Mouse (Mus musculus) CH12.LX (cell line): ENCODE measurements at regions not wholly inside any gene's neighbourhood (a gene's known extent, or its start where the extent isn't known, plus 50 kb on each side); places are given as distances from the start of the nearest gene placed in this dataset.

Experiments used
- DNase-seq: peaks from one replicate; pipeline ENCODE4 v3.0.0-alpha.2; 2013; ENCODE audit errors: extremely low read depth
- H3K27ac ChIP-seq: 2 replicates; pipeline ENCODE4 v1.5.1; 2012; ENCODE audit warnings: low read depth, mild to moderate bottlenecking, control low read depth, moderate library complexity; ENCODE audit not compliant: insufficient read depth
- H3K27me3 ChIP-seq: replicated peaks from 2 replicates; pipeline ENCODE3; 2012; ENCODE audit warnings: inconsistent platforms
- H3K36me3 ChIP-seq, 2 experiments: replicated peaks in 1 of 2; 2 replicates each; pipeline versions ENCODE3 to v1.6.1; 2012; ENCODE audit warnings: inconsistent platforms in 1 of 2, low read length in 1 of 2, mild to moderate bottlenecking in 1 of 2, mixed read lengths in 1 of 2, moderate library complexity in 1 of 2; ENCODE audit not compliant: control insufficient read depth in 1 of 2, insufficient read depth in 1 of 2
- H3K4me1 ChIP-seq, 2 experiments: 2 replicates each; pipeline ENCODE4 v1.6.1; 2012; ENCODE audit warnings: inconsistent platforms in 1 of 2, moderate library complexity in 1 of 2; ENCODE audit not compliant: insufficient read depth in 2 of 2, control insufficient read depth in 1 of 2
- H3K4me2 ChIP-seq: 2 replicates; pipeline ENCODE4 v1.6.1; 2012; ENCODE audit warnings: low read depth, mild to moderate bottlenecking, control low read depth; ENCODE audit not compliant: poor library complexity, insufficient read depth, severe bottlenecking
- H3K4me3 ChIP-seq, 3 experiments: fragments of 150-350 bp in 1 of 3; sonication (generic) in 1 of 3; replicated peaks in 1 of 3; 2 replicates each; pipeline versions ENCODE3 to v1.5.1; 2011 to 2012; ENCODE audit warnings: low read depth in 2 of 3, low read length in 2 of 3, mild to moderate bottlenecking in 2 of 3, moderate library complexity in 2 of 3, control low read depth in 1 of 3, improper control_type of control experiment in 1 of 3, inconsistent platforms in 1 of 3, mixed read lengths in 1 of 3; ENCODE audit not compliant: poor library complexity in 1 of 3
- H3K79me2 ChIP-seq: replicated peaks from 2 replicates; pipeline ENCODE4 v1.6.1; 2012; ENCODE audit warnings: mild to moderate bottlenecking, moderate library complexity; ENCODE audit not compliant: control insufficient read depth, poor library complexity, insufficient read depth, severe bottlenecking; ENCODE audit errors: extremely low read depth
- H3K9ac ChIP-seq: 2 replicates; pipeline ENCODE4 v1.6.1; 2012; ENCODE audit warnings: low read depth, mild to moderate bottlenecking, control low read depth, moderate library complexity; ENCODE audit not compliant: insufficient read depth
- H3K9me3 ChIP-seq: replicated peaks from 2 replicates; pipeline ENCODE3; 2012; ENCODE audit warnings: low read length, inconsistent platforms, mixed read lengths
- BHLHE40 ChIP-seq: IDR thresholded peaks from 2 replicates; pipeline ENCODE4 v1.6.1; 2011; ENCODE audit warnings: mild to moderate bottlenecking, low read depth, low read length, improper control_type of control experiment
- CHD2 ChIP-seq: IDR thresholded peaks from 2 replicates; pipeline ENCODE4 v1.6.1; 2011; ENCODE audit warnings: low read length, improper control_type of control experiment
- E2F4 ChIP-seq: IDR thresholded peaks from 2 replicates; pipeline ENCODE4 v1.6.1; 2011; ENCODE audit warnings: low read depth, low read length, improper control_type of control experiment; ENCODE audit not compliant: insufficient replicate concordance
- GABPA ChIP-seq: IDR thresholded peaks from 2 replicates; pipeline ENCODE4 v1.6.1; 2012; ENCODE audit warnings: low read depth, low read length, improper control_type of control experiment, inconsistent platforms; ENCODE audit not compliant: insufficient replicate concordance
- HCFC1 ChIP-seq: IDR thresholded peaks from 2 replicates; pipeline ENCODE4 v1.6.1; 2012; ENCODE audit warnings: low read depth, mild to moderate bottlenecking, inconsistent platforms, low read length, improper control_type of control experiment
- IRF4 ChIP-seq: IDR thresholded peaks from 2 replicates; pipeline ENCODE4 v1.6.1; 2014; ENCODE audit warnings: low read depth, mild to moderate bottlenecking, inconsistent platforms, low read length, improper control_type of control experiment
- JUND ChIP-seq: conservative IDR thresholded peaks from 2 replicates; pipeline ENCODE4 v1.6.1; 2011; ENCODE audit warnings: low read depth, low read length, improper control_type of control experiment
- KAT2A ChIP-seq: IDR thresholded peaks from 2 replicates; pipeline ENCODE4 v1.6.1; 2012; ENCODE audit warnings: low read length, improper control_type of control experiment, inconsistent platforms; ENCODE audit not compliant: insufficient replicate concordance
- MAFK ChIP-seq: IDR thresholded peaks from 2 replicates; pipeline ENCODE4 v1.6.1; 2011; ENCODE audit warnings: low read length, improper control_type of control experiment; ENCODE audit not compliant: insufficient replicate concordance
- MAZ ChIP-seq: IDR thresholded peaks from 2 replicates; pipeline ENCODE4 v1.6.1; 2012; ENCODE audit warnings: low read depth, mild to moderate bottlenecking, inconsistent platforms, low read length, improper control_type of control experiment, moderate library complexity
- MEF2A ChIP-seq: IDR thresholded peaks from 2 replicates; pipeline ENCODE4 v1.6.1; 2014; ENCODE audit warnings: low read depth, mild to moderate bottlenecking, inconsistent platforms, low read length, improper control_type of control experiment, borderline replicate concordance
- MYC ChIP-seq: IDR thresholded peaks from 2 replicates; pipeline ENCODE4 v1.6.1; 2011; ENCODE audit warnings: low read depth, mild to moderate bottlenecking, improper control_type of control experiment, low read length
- POLR2A ChIP-seq: IDR thresholded peaks from 2 replicates; pipeline ENCODE4 v1.6.1; 2011; ENCODE audit warnings: low read depth, mild to moderate bottlenecking, improper control_type of control experiment, low read length
- POLR2AphosphoS2 ChIP-seq: IDR thresholded peaks from 2 replicates; pipeline ENCODE4 v1.6.1; 2011; ENCODE audit warnings: low read depth, low read length, improper control_type of control experiment
- RAD21 ChIP-seq: IDR thresholded peaks from 2 replicates; pipeline ENCODE4 v1.6.1; 2011; ENCODE audit warnings: low read depth, mild to moderate bottlenecking, low read length, improper control_type of control experiment, moderate library complexity
- RCOR1 ChIP-seq: conservative IDR thresholded peaks from 2 replicates; pipeline ENCODE4 v1.6.1; 2012; ENCODE audit warnings: low read depth, mild to moderate bottlenecking, inconsistent platforms, low read length, improper control_type of control experiment
- SMC3 ChIP-seq: IDR thresholded peaks from 2 replicates; pipeline ENCODE4 v1.6.1; 2011; ENCODE audit warnings: low read depth, low read length, improper control_type of control experiment
- TCF12 ChIP-seq: IDR thresholded peaks from 2 replicates; pipeline ENCODE4 v1.6.1; 2014; ENCODE audit warnings: low read depth, mild to moderate bottlenecking, inconsistent platforms, low read length, improper control_type of control experiment
- UBTF ChIP-seq: IDR thresholded peaks from 2 replicates; pipeline ENCODE4 v1.6.1; 2012; ENCODE audit warnings: low read depth, mild to moderate bottlenecking, inconsistent platforms, low read length, improper control_type of control experiment, moderate library complexity
- USF1 ChIP-seq: IDR thresholded peaks from 2 replicates; pipeline ENCODE4 v1.6.1; 2014; ENCODE audit warnings: low read depth, mild to moderate bottlenecking, inconsistent platforms, low read length, improper control_type of control experiment
- USF2 ChIP-seq: conservative IDR thresholded peaks from 2 replicates; pipeline ENCODE4 v1.6.1; 2011; ENCODE audit warnings: low read depth, low read length, improper control_type of control experiment
- ZKSCAN1 ChIP-seq: IDR thresholded peaks from 2 replicates; pipeline ENCODE4 v1.6.1; 2012; ENCODE audit warnings: low read depth, inconsistent platforms, low read length, improper control_type of control experiment, borderline replicate concordance
- ZNF384 ChIP-seq: IDR thresholded peaks from 2 replicates; pipeline ENCODE4 v1.6.1; 2012; ENCODE audit warnings: low read depth, low read length, improper control_type of control experiment, inconsistent platforms
- dilution Hi-C: fragments of 300-500 bp; cut with MboI; formaldehyde crosslinking; loops from 2 replicates; pipeline ENCODE4 v1.14.3; 2020; ENCODE audit warnings: low sequenced_read_pairs; ENCODE audit not compliant: extremely low pct_unique_long_range_greater_than_20kb, extremely low pct_ligation_motif_present
- in situ Hi-C: fragments of 300-500 bp; cut with MboI; formaldehyde crosslinking; loops from 3 replicates; pipeline ENCODE4 v1.14.3; 2019; ENCODE audit warnings: low sequenced_read_pairs, low pct_ligation_motif_present, low pct_unique_long_range_greater_than_20kb, mixed read lengths

- Histone ChIP-seq H3K36me3 (no peaks in the 10 kb centered on the region), H3K79me2 (no peaks in the 10 kb centered on the region), H3K27ac (no peak overlapping the region), H3K9ac (no peak overlapping the region), H3K4me3 (no peak overlapping the region), H3K27me3 (no peaks in the 10 kb centered on the region), H3K4me2 (no peak overlapping the region), H3K9me3 (peaks cover 2% of the 10 kb centered on the region), H3K4me1 (no peaks in the 10 kb centered on the region)
- in situ Hi-C loops: no loop called here
- dilution Hi-C loops: no loop called here
- TF ChIP-seq USF2 (no peak), RCOR1 (no peak), ZKSCAN1 (no peak), HCFC1 (no peak), KAT2A (no peak), POLR2AphosphoS2 (no peak), CHD2 (no peak), GABPA (no peak), ZNF384 (no peak)
- DNase-seq: no peak
Measured at GRCm38 (mm10) chr1:35575203-35575602, 493.0 kb upstream of the Hs6st1 start.

- no peaks in the 10 kb centered on the region for H3K27me3 ChIP-seq
- no peak overlapping the region for H3K27ac ChIP-seq
- no peak overlapping the region for H3K9ac ChIP-seq
- H3K4me3 ChIP-seq: no peak overlapping the region
- no peak for DNase-seq
- no peaks in the 10 kb centered on the region for H3K9me3 ChIP-seq
- H3K79me2 ChIP-seq: no peaks in the 10 kb centered on the region
- no peaks in the 10 kb centered on the region for H3K4me1 ChIP-seq
- H3K4me2 ChIP-seq: no peak overlapping the region
- dilution Hi-C loops (no loop called here), in situ Hi-C loops (no loop called here)
- no peak for TF ChIP-seq SMC3
- TF ChIP-seq MAFK: peak; percentile 98
- no peaks in the 10 kb centered on the region for H3K36me3 ChIP-seq
Measured at GRCm38 (mm10) chr1:35579392-35579791, 488.8 kb upstream of the Hs6st1 start.

- H3K36me3 ChIP-seq: no peaks in the 10 kb centered on the region
Measured at GRCm38 (mm10) chr1:35579992-35580391, 488.2 kb upstream of the Hs6st1 start.

More at GRCm38 (mm10) chr1:35579992-35580391, 488.2 kb upstream of the Hs6st1 start:
- TF ChIP-seq TCF12: no peak
- TF ChIP-seq BHLHE40: no peak
- TF ChIP-seq JUND: no peak
- TF ChIP-seq GABPA: no peak
- no peak for TF ChIP-seq CHD2
- TF ChIP-seq UBTF: no peak
- no peak for TF ChIP-seq USF2
- TF ChIP-seq IRF4: no peak
- no peak for TF ChIP-seq USF1
- no peak for TF ChIP-seq HCFC1
- TF ChIP-seq E2F4: no peak
- TF ChIP-seq MEF2A: no peak
- no peak for TF ChIP-seq MYC
- TF ChIP-seq POLR2A: no peak
- TF ChIP-seq RAD21: no peak
- TF ChIP-seq MAZ: no peak
- no peaks in the 10 kb centered on the region for H3K27me3 ChIP-seq
- no peak overlapping the region for H3K27ac ChIP-seq
- H3K9me3 ChIP-seq: no peaks in the 10 kb centered on the region
- H3K4me2 ChIP-seq: no peak overlapping the region
- no peak overlapping the region for H3K4me3 ChIP-seq
- no peak overlapping the region for H3K9ac ChIP-seq
- dilution Hi-C loops (no loop called here), in situ Hi-C loops (no loop called here)
- no peaks in the 10 kb centered on the region for H3K4me1 ChIP-seq
- no peak for DNase-seq
- H3K79me2 ChIP-seq: no peaks in the 10 kb centered on the region
